Comparison of ENCODE assay signal across 15 mouse cellular contexts in the genomic region with DNA sequence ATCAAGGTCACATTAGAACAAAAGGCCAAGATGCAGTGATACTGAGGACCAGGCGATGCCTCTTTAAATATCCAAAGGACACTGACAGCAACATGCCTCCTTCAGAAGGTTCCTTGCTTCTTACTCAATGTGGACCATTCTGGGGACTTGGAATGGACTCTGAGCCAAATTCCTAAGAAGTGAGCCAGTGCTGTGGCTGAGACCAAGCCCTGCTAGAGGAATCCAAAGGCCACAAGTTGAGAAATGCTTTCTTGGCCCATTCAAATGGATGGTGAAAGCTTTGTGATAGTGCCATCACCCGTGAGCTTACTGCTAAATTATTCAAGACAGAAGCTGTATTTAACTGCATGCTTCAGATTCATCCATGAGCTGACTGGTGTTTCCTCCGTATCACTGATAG.
DNase-seq lines count a peak whose midpoint lies in the region; ATAC-seq and TF ChIP-seq lines count a peak whose summit lies in the region.
"Had no signal": no experiment of that assay in that cellular context is flagged by ENCODE, and none has a peak within 500 bp of the region (broad histone marks: within the 10 kb centered on the region; RNA-seq: fewer than 3 reads in every experiment).

No protein-coding gene starts in this region.

- no peak overlapping the region for H3K27ac ChIP-seq in lung, postnatal 0 days (ENCODE audit: low read length)
- H3K27ac ChIP-seq: limb, embryonic 10.5 days; liver, embryonic 13.5 days; neural tube, embryonic 12.5 days had no signal

- whole genome bisulfite sequencing in lung, postnatal 0 days: 66% methylated on average over 3 of the region's 3 CpGs

- no peaks in the 10 kb centered on the region for H3K27me3 ChIP-seq in lung, postnatal 0 days (replicated peaks; ENCODE audit: insufficient read depth, low read length)
- H3K27me3 ChIP-seq: liver, embryonic 13.5 days; neural tube, embryonic 12.5 days had no signal

- no peak overlapping the region for H3K4me2 ChIP-seq in lung, postnatal 0 days (replicated peaks; ENCODE audit: low read depth, low read length)
- H3K4me2 ChIP-seq: liver, embryonic 13.5 days; neural tube, embryonic 12.5 days had no signal

- TF ChIP-seq EP300 in lung, postnatal 0 days (IDR thresholded peaks at IDR 0.05): no peak

- no peaks in the 10 kb centered on the region for H3K9me3 ChIP-seq in lung, postnatal 0 days (ENCODE audit: low read length)
- H3K9me3 ChIP-seq: limb, embryonic 10.5 days; liver, embryonic 13.5 days; neural tube, embryonic 12.5 days had no signal

- H3K9ac ChIP-seq in lung, postnatal 0 days (replicated peaks; ENCODE audit: low read depth): no peak overlapping the region
- H3K9ac ChIP-seq: liver, embryonic 13.5 days; neural tube, embryonic 12.5 days had no signal

- H3K4me3 ChIP-seq in lung, postnatal 0 days (ENCODE audit: low read depth, low read length): no peak overlapping the region
- H3K4me3 ChIP-seq: limb, embryonic 10.5 days; liver, embryonic 13.5 days; neural tube, embryonic 12.5 days had no signal

- no peaks in the 10 kb centered on the region for H3K4me1 ChIP-seq in lung, postnatal 0 days (ENCODE audit: insufficient read depth, low read depth, low read length)
- H3K4me1 ChIP-seq: limb, embryonic 10.5 days; liver, embryonic 13.5 days; neural tube, embryonic 12.5 days had no signal

- peak; percentile 10 for DNase-seq in adrenal gland, adult 8-10 months
- DNase-seq in adrenal gland, postnatal 4 days (ENCODE audit: low spot score in 2 of 2): no peak
- DNase-seq in lung, postnatal 0 days (ENCODE audit: low spot score): peak; percentile 11
- DNase-seq in lung, postnatal 4 days: no peak
- peak; percentile 66 for DNase-seq in gastrocnemius, postnatal 25 days
- peak; percentile 78 for DNase-seq in skeletal muscle tissue, adult 2 months (ENCODE audit: low read depth, low spot score)
- no peak for DNase-seq in thymus, postnatal 36 days
- DNase-seq: cerebellum, postnatal 14 days; liver, embryonic 13.5 days; thymus, postnatal 25 days had no signal

- no peak for ATAC-seq in lung, postnatal 0 days
- no peak for ATAC-seq in activated CD4-positive, CD25-positive, alpha-beta regulatory T cell, adult 4 months
- ATAC-seq: forebrain, embryonic 14.5 days; midbrain, embryonic 16.5 days had no signal

- no peaks in the 10 kb centered on the region for H3K36me3 ChIP-seq in lung, postnatal 0 days (ENCODE audit: insufficient read depth, low read length)
- H3K36me3 ChIP-seq: limb, embryonic 10.5 days; liver, embryonic 13.5 days; neural tube, embryonic 12.5 days had no signal

- TF ChIP-seq CTCF in lung, postnatal 0 days (IDR thresholded peaks at IDR 0.05): no peak

Comparison
In these comparisons a context has a peak if more than half of its experiments do, and no peak if none do; other contexts are left out.
1. DNase-seq: peak in adrenal gland, adult 8-10 months (single experiment), lung, postnatal 0 days (single experiment), gastrocnemius, postnatal 25 days (single experiment) and skeletal muscle tissue, adult 2 months (single experiment); none in adrenal gland, postnatal 4 days (0 of 2), lung, postnatal 4 days (0 of 2) and thymus, postnatal 36 days (0 of 2).